Mouse (Mus musculus) limb, embryonic 10.5 days (tissue): Measurements from ENCODE around the gene Morn3. TPM values are rescaled to one million over a fixed set of nuclear protein-coding genes. Genes with fewer than 3 reads are reported as not detected.

Experiments used
- DNase-seq: peaks from one replicate; pipeline ENCODE4 v3.0.0-alpha.2; 2017; ENCODE audit warnings: low spot score
- H3K27ac ChIP-seq: fragments of 300-500 bp; sonication (generic); 2 replicates; pipeline ENCODE4 v1.5.1; 2016; ENCODE audit warnings: mild to moderate bottlenecking
- H3K27me3 ChIP-seq: fragments of 300-500 bp; sonication (generic); 2 replicates; pipeline ENCODE4 v1.6.1; 2016; ENCODE audit warnings: low read depth, mild to moderate bottlenecking; ENCODE audit not compliant: poor library complexity, severe bottlenecking
- H3K36me3 ChIP-seq: fragments of 300-500 bp; sonication (generic); 2 replicates; pipeline ENCODE4 v1.6.1; 2016; ENCODE audit warnings: mild to moderate bottlenecking, moderate library complexity
- H3K4me1 ChIP-seq: fragments of 300-500 bp; sonication (generic); 2 replicates; pipeline ENCODE4 v1.6.1; 2016
- H3K4me3 ChIP-seq: fragments of 300-500 bp; sonication (generic); 2 replicates; pipeline ENCODE4 v1.5.1; 2016; ENCODE audit warnings: mild to moderate bottlenecking, moderate library complexity
- H3K9me3 ChIP-seq: fragments of 300-500 bp; sonication (generic); replicated peaks from 2 replicates; pipeline ENCODE4 v1.6.1; 2016; ENCODE audit warnings: mild to moderate bottlenecking
- WGBS: fragments of 180-500 bp; shearing (Covaris S2); methylation state at CpG from one replicate; pipeline ENCODE4 v1.1.7; 2016; 5-methylcytosine and 5-hydroxymethylcytosine counted together
- polyA plus RNA-seq: library from polyadenylated mRNA; unstranded; fragments of >200 nt; fragmentation: Nextera tagmentation; extraction: Ambion mirVana; gene quantifications from 2 replicates; pipeline ENCODE4 v1.2.1, GENCODE M21; 2016

Gene Morn3
- polyA plus RNA-seq: not detected in 2 replicates

DNA sequence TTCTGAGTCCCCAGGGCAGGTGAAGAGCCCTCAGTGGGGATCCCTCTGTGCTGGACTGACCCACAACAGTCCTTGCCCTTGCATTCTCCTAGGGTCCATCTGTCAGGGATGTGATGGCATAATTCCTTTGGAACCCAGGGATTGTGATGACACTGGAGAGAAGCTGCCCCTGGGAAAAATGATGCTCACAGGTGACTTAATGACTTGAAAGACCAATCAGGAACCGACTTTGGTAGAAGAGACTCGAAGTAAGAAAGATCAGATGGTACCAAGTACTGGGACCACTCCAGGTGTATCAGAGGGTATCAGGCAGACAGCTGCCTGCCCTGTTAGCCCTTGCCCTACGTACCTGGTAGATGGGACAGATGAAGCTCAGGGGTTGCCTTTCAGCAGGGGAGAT lies at the start of gene Morn3:
Gene Morn3, minus strand, starts transcription at position 101 of the 400 bp plus-strand sequence.
- no peaks in the 10 kb centered on the region for H3K36me3 ChIP-seq
- H3K4me1 ChIP-seq: peaks cover 18% of the 10 kb centered on the region
- H3K9me3 ChIP-seq: no peaks in the 10 kb centered on the region
- 84% methylated on average over 3 of the region's 3 CpGs for WGBS
- no peaks in the 10 kb centered on the region for H3K27me3 ChIP-seq
- no peak for DNase-seq
- no peak within 1 kb of the TSS; the same call in 1 of the 2 replicates for H3K27ac ChIP-seq
- H3K4me3 ChIP-seq: no peak within 1 kb of the TSS

GRCm38 (mm10) chr5:123096299-123096698 lies 49.5 kb upstream of the Morn3 start:
- 94% methylated on average over 8 of the region's 8 CpGs for WGBS
- no peaks in the 10 kb centered on the region for H3K27me3 ChIP-seq
- no peak for DNase-seq

GRCm38 (mm10) chr5:123094238-123094991 lies 47.6 kb upstream of the Morn3 start:
- H3K4me3 ChIP-seq: no peak overlapping the region
- H3K4me1 ChIP-seq: 0 out of 2 replicates have a peak, but pooled peaks cover 4% of the 10 kb centered on the region
- H3K36me3 ChIP-seq: peaks cover 6% of the 10 kb centered on the region; the same call in 1 of the 2 replicates
- no peaks in the 10 kb centered on the region for H3K27me3 ChIP-seq
- H3K27ac ChIP-seq: peak overlapping the region; percentile 6; the same call in 1 of the 2 replicates
- H3K9me3 ChIP-seq: no peaks in the 10 kb centered on the region
- 89% methylated on average over 25 of the region's 25 CpGs for WGBS
- no peak for DNase-seq

More at GRCm38 (mm10) chr5:123096299-123096698, 49.5 kb upstream of the Morn3 start:
- H3K36me3 ChIP-seq: peaks cover 10% of the 10 kb centered on the region; the same call in 1 of the 2 replicates
- H3K4me3 ChIP-seq: no peak overlapping the region
- H3K9me3 ChIP-seq: no peaks in the 10 kb centered on the region
- H3K4me1 ChIP-seq: 0 out of 2 replicates have a peak, but pooled peaks cover 4% of the 10 kb centered on the region
- H3K27ac ChIP-seq: no peak overlapping the region

GRCm38 (mm10) chr5:123093077-123093633 lies 46.3 kb upstream of the Morn3 start:
- Histone ChIP-seq H3K27ac (no peak overlapping the region), H3K4me1 (0 out of 2 replicates have a peak, but pooled peaks cover 4% of the 10 kb centered on the region), H3K4me3 (no peak overlapping the region), H3K36me3 (peaks cover 1% of the 10 kb centered on the region; the same call in 1 of the 2 replicates), H3K27me3 (no peaks in the 10 kb centered on the region), H3K9me3 (no peaks in the 10 kb centered on the region)
- WGBS: 85% methylated on average over 14 of the region's 14 CpGs
- no peak for DNase-seq

- Histone ChIP-seq H3K9me3 (no peaks in the 10 kb centered on the region), H3K27ac (no peak overlapping the region), H3K4me1 (0 out of 2 replicates have a peak, but pooled peaks cover 4% of the 10 kb centered on the region), H3K4me3 (no peak overlapping the region), H3K27me3 (no peaks in the 10 kb centered on the region), H3K36me3 (no peaks in the 10 kb centered on the region; the same call in 1 of the 2 replicates)
- 90% methylated on average over 10 of the region's 10 CpGs for WGBS
- DNase-seq: no peak
These were observed 43.9 kb upstream of the Morn3 start for GRCm38 (mm10) chr5:123090560-123091306.

DNA sequence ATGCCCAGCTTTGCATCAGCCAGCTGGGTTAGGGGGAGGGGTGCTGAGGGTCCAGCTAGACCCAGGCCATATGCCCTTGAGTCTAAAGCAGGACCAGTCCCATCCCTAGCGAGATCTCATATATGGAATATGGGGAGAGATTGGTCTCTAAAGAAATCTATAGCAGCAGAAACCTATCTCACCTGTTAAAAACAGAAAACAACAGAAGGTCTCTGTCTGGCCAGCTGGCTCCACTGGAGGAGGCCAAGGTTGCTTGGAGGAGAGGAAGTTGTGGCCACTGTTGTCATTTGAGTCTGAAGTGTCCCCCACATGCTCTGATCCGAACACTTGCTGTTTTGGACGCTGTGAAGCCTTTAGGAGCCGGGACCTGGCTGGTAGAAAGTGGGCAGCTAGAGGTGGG lies 42.0 kb upstream of the Morn3 start:
- no peak for DNase-seq
- H3K4me3 ChIP-seq: no peak overlapping the region
- 0 out of 2 replicates have a peak, but pooled peaks cover under 1% of the 10 kb centered on the region for H3K4me1 ChIP-seq
- no peak overlapping the region for H3K27ac ChIP-seq
- no peaks in the 10 kb centered on the region; the same call in 1 of the 2 replicates for H3K36me3 ChIP-seq
- WGBS: 94% methylated on average over 4 of the region's 4 CpGs
- H3K27me3 ChIP-seq: no peaks in the 10 kb centered on the region
- H3K9me3 ChIP-seq: no peaks in the 10 kb centered on the region

DNA sequence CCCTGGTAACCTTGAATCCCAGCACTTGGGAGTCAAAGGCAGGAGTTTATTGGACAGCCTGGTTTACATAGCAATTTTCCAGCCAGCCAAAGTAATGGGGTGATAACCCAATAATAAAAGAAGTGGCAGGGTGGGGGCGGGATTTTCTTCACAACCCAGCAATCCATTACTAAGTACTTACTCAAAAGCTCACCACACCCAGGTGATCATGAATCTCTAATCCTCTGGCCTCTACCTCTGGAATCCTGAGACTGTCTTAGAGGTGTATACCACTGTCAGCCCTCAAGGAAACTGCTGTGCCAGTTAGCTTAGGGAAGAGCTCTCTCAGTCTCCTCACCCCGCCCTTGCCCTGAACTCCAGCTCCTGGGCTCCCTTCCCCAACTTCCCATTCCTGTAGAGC lies 39.7 kb upstream of the Morn3 start:
- Histone ChIP-seq H3K36me3 (no peaks in the 10 kb centered on the region; the same call in 1 of the 2 replicates), H3K27ac (no peak overlapping the region), H3K27me3 (no peaks in the 10 kb centered on the region), H3K4me1 (0 out of 2 replicates have a peak, but pooled peaks cover 4% of the 10 kb centered on the region), H3K9me3 (no peaks in the 10 kb centered on the region), H3K4me3 (no peak overlapping the region)
- DNase-seq: no peak
- WGBS: 78% methylated on average over 2 of the region's 2 CpGs

DNA sequence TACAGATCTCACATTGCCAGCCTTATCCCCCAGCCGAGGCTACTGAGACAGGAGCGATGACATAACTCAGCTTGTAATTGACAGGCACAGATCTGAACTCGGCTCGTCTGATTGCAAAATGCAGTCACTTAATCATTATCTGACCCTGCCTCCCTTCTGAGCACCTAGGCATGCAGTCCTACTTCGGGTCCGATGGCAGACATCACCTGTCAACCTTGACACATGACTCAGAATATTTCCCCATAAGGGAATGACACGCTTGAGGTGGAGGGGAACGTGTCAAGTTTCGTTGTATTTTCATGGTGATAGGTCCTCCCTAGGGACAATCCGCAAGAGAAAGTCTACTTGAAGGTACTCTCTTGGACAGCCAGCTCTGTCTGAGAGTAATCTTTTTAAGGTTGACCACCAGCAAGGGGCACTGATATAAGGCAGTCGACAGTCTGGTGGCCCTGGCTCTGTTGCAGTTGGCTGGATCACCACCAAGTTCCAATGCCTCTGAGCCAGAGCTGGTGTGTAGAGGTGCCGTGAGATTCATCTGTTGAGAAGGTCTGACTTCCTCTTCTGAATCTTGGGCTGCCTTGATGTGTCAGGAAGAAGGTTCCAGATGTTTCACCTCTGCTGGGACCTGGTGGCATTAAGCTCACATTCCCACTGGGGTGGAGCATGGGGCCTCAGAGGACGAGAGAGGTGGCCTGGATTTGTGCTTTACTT lies 36.7 kb upstream of the Morn3 start:
- H3K4me1 ChIP-seq: peaks cover 19% of the 10 kb centered on the region
- no peak overlapping the region for H3K4me3 ChIP-seq
- 79% methylated on average over 13 of the region's 13 CpGs for WGBS
- H3K27me3 ChIP-seq: no peaks in the 10 kb centered on the region
- no peak for DNase-seq
- no peak overlapping the region for H3K27ac ChIP-seq
- no peaks in the 10 kb centered on the region for H3K9me3 ChIP-seq
- H3K36me3 ChIP-seq: no peaks in the 10 kb centered on the region

DNA sequence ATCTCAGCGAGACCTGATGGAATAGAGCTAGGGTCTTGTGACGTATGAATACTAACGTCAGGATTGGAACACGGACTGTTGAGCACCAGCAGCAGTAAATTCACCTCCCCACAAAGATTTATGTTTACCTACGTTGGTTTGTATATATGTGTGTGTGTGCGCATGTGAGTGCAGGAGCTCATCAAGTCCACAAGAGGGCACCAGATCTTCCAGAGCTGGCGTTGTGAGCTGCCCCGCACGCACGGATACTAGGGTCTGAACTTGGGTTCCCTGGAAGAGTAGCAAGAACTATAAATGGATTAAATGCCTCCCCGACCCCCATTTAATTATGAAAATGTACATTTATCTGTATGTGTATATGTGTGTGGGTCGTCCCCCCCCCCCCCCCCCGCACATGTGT lies 33.7 kb upstream of the Morn3 start:
- no peak for DNase-seq
- no peaks in the 10 kb centered on the region for H3K9me3 ChIP-seq
- no peak overlapping the region; the same call in 1 of the 2 replicates for H3K27ac ChIP-seq
- H3K36me3 ChIP-seq: no peaks in the 10 kb centered on the region
- H3K4me1 ChIP-seq: peaks cover 44% of the 10 kb centered on the region
- no peaks in the 10 kb centered on the region for H3K27me3 ChIP-seq
- WGBS: 96% methylated on average over 13 of the region's 13 CpGs
- no peak overlapping the region for H3K4me3 ChIP-seq

- no peaks in the 10 kb centered on the region for H3K36me3 ChIP-seq
- no peaks in the 10 kb centered on the region for H3K9me3 ChIP-seq
- no peak overlapping the region for H3K4me3 ChIP-seq
- peak; percentile 46 for DNase-seq
- H3K4me1 ChIP-seq: peaks cover 49% of the 10 kb centered on the region
- H3K27me3 ChIP-seq: no peaks in the 10 kb centered on the region
- peak overlapping the region; percentile 47; the same call in 1 of the 2 replicates for H3K27ac ChIP-seq
- 42% methylated on average over 8 of the region's 8 CpGs for WGBS
These were observed 33.2 kb upstream of the Morn3 start for GRCm38 (mm10) chr5:123080041-123080440.

GRCm38 (mm10) chr5:123079568-123079967 lies 32.8 kb upstream of the Morn3 start:
- WGBS: 77% methylated on average over 1 of the region's 1 CpGs
- H3K9me3 ChIP-seq: no peaks in the 10 kb centered on the region
- H3K4me1 ChIP-seq: peaks cover 52% of the 10 kb centered on the region
- H3K27me3 ChIP-seq: no peaks in the 10 kb centered on the region
- no peak for DNase-seq
- no peak overlapping the region for H3K4me3 ChIP-seq
- H3K36me3 ChIP-seq: no peaks in the 10 kb centered on the region
- peak overlapping the region; percentile 47; the same call in 1 of the 2 replicates for H3K27ac ChIP-seq
